Comparison of ENCODE assay signal across 20 mouse cellular contexts in genomic region chr11:94580111-94580740, GRCm38 (mm10). TPM values are rescaled to one million over a fixed set of nuclear protein-coding genes. Genes with fewer than 3 reads are reported as not detected.
"Had no signal": no experiment of that assay in that cellular context is flagged by ENCODE, and none has a peak within 500 bp of the region (broad histone marks: within the 10 kb centered on the region; RNA-seq: fewer than 3 reads in every experiment).

No protein-coding gene starts in this region.

- H3K27me3 ChIP-seq: lung, embryonic 15.5 days; megakaryocyte, embryonic 14.5 days; midbrain, embryonic 13.5 days; midbrain, embryonic 15.5 days; neural tube, embryonic 12.5 days; stomach, embryonic 15.5 days had no signal

- H3K4me3 ChIP-seq: lung, embryonic 15.5 days; megakaryocyte, embryonic 14.5 days; midbrain, embryonic 13.5 days; midbrain, embryonic 15.5 days; neural tube, embryonic 12.5 days; stomach, embryonic 15.5 days had no signal

- H3K4me2 ChIP-seq: lung, embryonic 15.5 days; midbrain, embryonic 11.5 days; midbrain, embryonic 13.5 days; midbrain, embryonic 15.5 days; neural tube, embryonic 12.5 days; stomach, embryonic 15.5 days had no signal

- DNase-seq: lung, adult 2 months; lung, postnatal 14 days; lung, postnatal 36 days; right cerebral cortex, postnatal 14 days; thymus, adult 2 months; thymus, postnatal 25 days; thymus, postnatal 4 days had no signal

- H3K9me3 ChIP-seq: lung, embryonic 15.5 days; megakaryocyte, embryonic 14.5 days; midbrain, embryonic 13.5 days; midbrain, embryonic 15.5 days; neural tube, embryonic 12.5 days; stomach, embryonic 15.5 days had no signal

- ATAC-seq: lung, postnatal 0 days; midbrain, embryonic 13.5 days; midbrain, embryonic 15.5 days had no signal

- H3K27ac ChIP-seq: lung, embryonic 15.5 days; macrophage; midbrain, embryonic 13.5 days; midbrain, embryonic 15.5 days; neural tube, embryonic 12.5 days; stomach, embryonic 15.5 days; stomach, postnatal 0 days had no signal

- H3K4me1 ChIP-seq: lung, embryonic 15.5 days; midbrain, embryonic 13.5 days; midbrain, embryonic 15.5 days; neural tube, embryonic 12.5 days; stomach, embryonic 15.5 days had no signal

- H3K36me3 ChIP-seq: lung, embryonic 15.5 days; midbrain, embryonic 13.5 days; midbrain, embryonic 15.5 days; neural tube, embryonic 12.5 days had no signal

- H3K9ac ChIP-seq: lung, embryonic 15.5 days; midbrain, embryonic 13.5 days; midbrain, embryonic 15.5 days; neural tube, embryonic 12.5 days; stomach, embryonic 15.5 days had no signal

RNA-seq across cellular contexts. Expression of gene Chad, which starts 15.4 kb away (rescaled TPM):
- total RNA-seq: megakaryocyte progenitor cell, adult 5-6 weeks; monocyte, adult 5-6 weeks had no signal
- polyA plus RNA-seq: macrophage had no signal

RNA-seq across cellular contexts. Expression of gene Mycbpap, which starts 58.7 kb away (rescaled TPM):
- total RNA-seq: monocyte, adult 5-6 weeks; neutrophil, adult 5-6 weeks had no signal
